Mouse (Mus musculus) ES-Bruce4 (cell line): ENCODE results near the gene Tfap2d.

ENCODE experiments used
- CTCF ChIP-seq: IDR thresholded peaks from one replicate; pipeline ENCODE4 v1.8.1; 2011; ENCODE audit warnings: low read depth, low read length
- POLR2A ChIP-seq: IDR thresholded peaks from one replicate; pipeline ENCODE4 v1.8.1; 2011; ENCODE audit warnings: low read length; ENCODE audit not compliant: insufficient read depth

DNA sequence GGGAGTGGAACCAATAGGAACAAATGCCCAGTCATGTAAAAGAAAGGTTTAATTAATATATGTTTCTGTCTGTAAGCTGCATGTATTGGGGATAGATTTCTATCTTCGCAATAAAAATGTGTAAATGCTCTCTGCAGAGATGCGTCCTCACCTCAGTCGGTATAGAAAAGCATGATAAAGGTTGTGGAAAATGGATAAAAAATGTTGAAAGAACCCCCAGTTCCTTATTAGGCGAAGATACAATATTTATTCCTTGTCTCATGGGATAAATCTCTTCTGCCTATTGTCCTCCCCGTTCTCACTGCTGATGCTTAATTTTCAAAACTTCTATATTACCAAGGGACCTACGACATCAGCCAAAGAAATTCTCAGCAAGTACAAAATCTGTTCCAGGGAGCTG is at the start of gene Tfap2d:
- TF ChIP-seq CTCF (no peak), POLR2A (no peak)
